Mouse (Mus musculus) midbrain, postnatal 0 days (tissue): ENCODE data around the gene Epas1. TPM values are rescaled to one million over a fixed set of nuclear protein-coding genes. Genes with fewer than 3 reads are reported as not detected.

Source experiments
- ATAC-seq: fragments of 200-750 bp; cut with Nextera tagmentation; 2 replicates; pipeline ENCODE4 v1.8.0; 2017; ENCODE audit warnings: moderate number of reproducible peaks, mild to moderate bottlenecking, moderate TSS enrichment, moderate library complexity; ENCODE audit not compliant: low FRiP score
- DNase-seq: peaks from one replicate; pipeline ENCODE4 v3.0.0-alpha.2; 2015; ENCODE audit warnings: low spot score
- H3K27ac ChIP-seq: fragments of 300-500 bp; sonication (generic); 2 replicates; pipeline ENCODE4 v1.5.1; 2014; ENCODE audit warnings: low read depth, mild to moderate bottlenecking, low read length, mixed read lengths
- H3K27me3 ChIP-seq: fragments of 300-500 bp; sonication (generic); 2 replicates; pipeline ENCODE4 v1.6.1; 2014; ENCODE audit warnings: low read length, control low read depth, mixed read lengths; ENCODE audit not compliant: insufficient read depth
- H3K36me3 ChIP-seq: fragments of 300-500 bp; sonication (generic); 2 replicates; pipeline ENCODE4 v1.6.1; 2014; ENCODE audit warnings: low read length, control low read depth, mixed read lengths; ENCODE audit not compliant: insufficient read depth
- H3K4me1 ChIP-seq: fragments of 300-500 bp; sonication (generic); 2 replicates; pipeline ENCODE4 v1.6.1; 2014; ENCODE audit warnings: mild to moderate bottlenecking, control low read depth, antibody characterized with exemption, low read length, mixed read lengths; ENCODE audit not compliant: insufficient read depth
- H3K4me2 ChIP-seq: fragments of 300-500 bp; sonication (generic); 2 replicates; pipeline ENCODE4 v1.6.1; 2014; ENCODE audit warnings: low read depth, mild to moderate bottlenecking, low read length, mixed read lengths; ENCODE audit not compliant: poor library complexity, severe bottlenecking
- H3K4me3 ChIP-seq: fragments of 300-500 bp; sonication (generic); 2 replicates; pipeline ENCODE4 v1.5.1; 2014; ENCODE audit warnings: low read depth, mild to moderate bottlenecking, low read length, moderate library complexity
- H3K9ac ChIP-seq: fragments of 300-500 bp; sonication (generic); replicated peaks from 2 replicates; pipeline ENCODE4 v1.6.1; 2014; ENCODE audit warnings: mild to moderate bottlenecking, low read length, moderate library complexity, mixed read lengths; ENCODE audit not compliant: poor library complexity, severe bottlenecking
- H3K9me3 ChIP-seq: fragments of 300-500 bp; sonication (generic); 2 replicates; pipeline ENCODE4 v1.6.1; 2016; ENCODE audit warnings: low read length, control low read depth
- CTCF ChIP-seq: IDR thresholded peaks from 2 replicates; pipeline ENCODE4 v1.5.1; 2016; ENCODE audit warnings: antibody characterized with exemption, mild to moderate bottlenecking
- WGBS: fragments of 180-500 bp; shearing (Covaris S2); extraction: QIAGEN DNeasy Blood & Tissue Kit; methylation state at CpG from one replicate; pipeline ENCODE4 v1.1.7; 2014; 5-methylcytosine and 5-hydroxymethylcytosine counted together
- polyA plus RNA-seq: library from polyadenylated mRNA; unstranded; fragments of >200 nt; fragmentation: Nextera tagmentation; extraction: Ambion mirVana; gene quantifications from 2 replicates; pipeline ENCODE4 v1.2.1, GENCODE M21; 2015
- total RNA-seq: library from RNA; depleted of rRNA; stranded (reverse); fragments of >200 nt; gene quantifications from 2 replicates; pipeline ENCODE4 v1.2.3, GENCODE M21; 2014

Gene Epas1
- total and polyA plus RNA-seq, 2 experiments from 2014 or later: 6.3 to 17.5 TPM

DNA sequence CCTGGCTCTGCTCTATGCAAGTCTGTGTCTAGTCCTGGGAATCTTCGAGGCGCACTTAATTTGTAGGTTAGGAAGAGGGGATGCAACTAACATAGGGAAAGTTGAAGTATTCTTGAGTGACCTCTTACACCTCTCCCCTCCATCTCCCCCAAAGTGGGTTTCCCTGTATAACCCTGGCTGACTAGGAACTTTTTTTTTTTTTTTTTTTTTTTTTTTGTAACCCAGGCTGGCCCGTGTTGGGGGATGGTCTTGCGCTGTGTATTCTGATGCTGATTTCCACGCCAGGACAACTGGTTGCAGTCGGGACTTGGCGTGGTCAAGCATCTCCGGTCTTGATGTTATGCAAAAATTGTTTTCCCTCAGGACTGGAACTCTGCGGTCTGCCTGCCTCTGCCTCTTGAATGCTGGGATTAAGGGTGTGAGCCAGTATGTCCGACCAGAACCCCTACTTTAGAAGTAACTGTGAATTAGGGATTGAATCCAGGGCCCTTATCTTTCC, 2.1 kb upstream of the Epas1 start:
- Histone ChIP-seq H3K9ac (no peak overlapping the region), H3K4me2 (no peak overlapping the region), H3K27me3 (peaks cover 35% of the 10 kb centered on the region), H3K4me1 (peaks cover 10% of the 10 kb centered on the region; the same call in 1 of the 2 replicates), H3K4me3 (no peak overlapping the region), H3K36me3 (no peaks in the 10 kb centered on the region), H3K27ac (no peak overlapping the region), H3K9me3 (no peaks in the 10 kb centered on the region)
- DNase-seq: no peak
- no peak for ATAC-seq
- TF ChIP-seq CTCF: no peak
- 79% methylated on average over 10 of the region's 10 CpGs for WGBS

DNA sequence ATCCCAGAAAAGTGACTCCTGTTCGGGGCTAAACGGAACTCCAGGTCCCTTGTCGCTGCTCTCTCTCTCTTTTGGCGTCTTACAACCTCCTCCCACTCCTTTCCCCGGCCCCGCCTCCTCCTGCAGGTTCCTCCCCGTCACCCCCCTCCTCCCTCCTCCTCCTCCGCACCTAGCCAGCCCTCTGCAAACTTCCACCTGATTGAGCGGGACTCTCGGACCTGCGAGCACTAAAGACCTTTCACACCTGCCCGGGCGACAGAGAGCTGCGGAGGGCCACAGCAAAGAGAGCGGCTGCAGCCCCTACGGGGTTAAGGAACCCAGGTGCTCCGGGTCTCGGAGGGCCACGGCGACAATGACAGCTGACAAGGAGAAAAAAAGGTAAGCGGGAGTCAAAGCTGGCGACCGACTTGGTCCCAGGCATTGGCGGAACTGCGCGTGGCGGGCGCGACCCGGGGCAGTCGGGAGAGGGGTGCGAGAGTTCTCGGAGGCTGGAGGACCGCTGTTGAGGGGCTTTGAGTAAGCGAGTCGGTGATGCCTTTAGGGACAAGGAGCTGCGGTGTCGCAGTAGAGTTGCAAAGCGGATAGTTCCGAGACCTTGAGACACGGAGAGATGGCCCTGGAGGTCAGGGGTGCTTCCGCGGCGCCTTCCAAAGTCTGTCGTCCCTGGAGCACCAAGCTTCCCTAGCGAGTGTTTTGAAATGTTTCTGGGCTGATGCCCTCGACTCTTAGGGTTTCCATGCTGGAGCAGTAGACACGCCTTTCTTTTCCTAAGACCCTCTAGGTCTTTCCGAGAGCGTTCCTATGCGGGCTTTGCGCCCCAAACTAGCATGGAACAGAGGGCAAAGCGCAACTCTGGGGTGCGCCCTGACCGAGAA, 668 bp downstream of the Epas1 start:
- ATAC-seq (no peak), DNase-seq (no peak)
- WGBS: 1% methylated on average over 55 of the region's 55 CpGs

DNA sequence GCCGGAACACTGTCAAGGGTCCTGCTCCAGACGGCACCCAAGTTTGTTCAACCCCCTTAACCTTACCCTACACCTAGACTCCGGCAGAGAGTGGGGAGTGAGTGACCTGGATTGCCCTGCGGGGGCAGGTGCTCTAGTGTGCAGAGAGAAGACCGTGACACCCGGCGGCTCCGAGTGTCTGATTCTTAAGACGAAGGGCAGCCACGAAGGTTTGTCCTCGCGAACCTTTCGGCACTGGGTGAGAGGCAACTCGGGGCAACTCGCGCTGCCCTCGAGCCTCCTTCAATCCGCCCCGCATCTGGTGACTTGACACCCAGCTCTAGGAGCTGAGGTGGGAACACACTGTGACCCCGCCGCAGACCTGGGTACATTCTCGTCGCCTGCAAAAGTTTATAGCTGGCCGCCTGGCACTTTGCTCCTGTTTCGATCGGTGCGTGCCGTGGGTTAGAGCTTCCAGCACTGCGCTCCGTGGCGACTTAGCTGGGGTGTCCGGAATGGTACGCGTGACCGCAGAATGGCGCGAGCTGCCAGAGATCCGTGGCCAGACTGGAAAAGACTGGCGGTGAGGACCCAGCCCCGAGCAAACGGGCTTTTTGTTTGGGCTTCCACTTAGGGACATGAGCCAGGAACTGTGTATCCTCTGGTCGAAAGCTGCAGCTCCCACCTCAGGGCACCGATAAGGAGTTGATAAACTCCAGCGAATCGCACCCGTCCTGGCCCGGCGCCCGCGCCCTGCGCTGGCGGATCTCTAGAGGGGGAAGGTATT, 1.5 kb downstream of the Epas1 start:
- 2% methylated on average over 52 of the region's 52 CpGs for WGBS
- peaks cover 10% of the 10 kb centered on the region; the same call in 1 of the 2 replicates for H3K4me1 ChIP-seq
- no peaks in the 10 kb centered on the region for H3K9me3 ChIP-seq
- DNase-seq: no peak
- H3K4me3 ChIP-seq: peak overlapping the region; percentile 47
- ATAC-seq: no peak
- H3K36me3 ChIP-seq: no peaks in the 10 kb centered on the region
- no peak overlapping the region for H3K27ac ChIP-seq
- peak overlapping the region; percentile 93 for H3K4me2 ChIP-seq
- H3K27me3 ChIP-seq: peaks cover 39% of the 10 kb centered on the region
- H3K9ac ChIP-seq: peak overlapping the region; percentile 33
- no peak for TF ChIP-seq CTCF

More for the DNA sequence above, 668 bp downstream of the Epas1 start:
- TF ChIP-seq CTCF: no peak
- H3K4me3 ChIP-seq: peak overlapping the region; percentile 47
- no peaks in the 10 kb centered on the region for H3K9me3 ChIP-seq
- H3K9ac ChIP-seq: no peak overlapping the region
- peaks cover 10% of the 10 kb centered on the region; the same call in 1 of the 2 replicates for H3K4me1 ChIP-seq
- H3K27me3 ChIP-seq: peaks cover 39% of the 10 kb centered on the region
- H3K36me3 ChIP-seq: no peaks in the 10 kb centered on the region
- H3K4me2 ChIP-seq: peak overlapping the region; percentile 93
- peak overlapping the region; percentile 7; the same call in 1 of the 2 replicates for H3K27ac ChIP-seq

DNA sequence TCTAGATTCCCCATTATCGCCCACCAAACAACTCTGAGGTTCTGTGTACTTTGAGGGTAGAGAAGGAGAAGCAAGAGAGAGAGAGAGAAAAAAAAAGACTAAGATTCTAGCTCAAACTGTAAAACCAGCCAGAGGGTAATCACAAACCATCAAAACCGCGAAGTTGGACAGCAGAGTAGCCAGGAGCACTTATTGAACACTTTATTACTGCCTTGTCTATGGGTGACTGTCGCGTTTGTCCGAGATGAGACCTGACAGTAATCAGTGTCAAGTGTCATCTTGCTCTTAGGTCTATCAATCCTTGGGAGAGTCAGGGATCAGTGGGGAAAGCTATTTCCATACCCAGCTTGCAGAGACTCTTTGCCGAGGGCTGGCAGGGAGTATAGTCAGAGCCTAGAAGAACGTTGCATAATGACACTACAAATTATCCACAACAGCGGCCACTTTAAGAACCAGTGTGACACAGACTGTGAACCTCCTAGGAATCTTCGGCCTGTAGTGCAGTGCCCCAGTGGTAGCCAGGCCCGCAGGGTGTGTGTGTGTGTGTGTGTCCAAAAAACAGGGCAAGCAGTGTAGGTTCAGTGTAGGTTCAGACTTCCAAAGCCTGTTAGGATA, 2.2 kb downstream of the Epas1 start:
- Histone ChIP-seq H3K27ac (no peak overlapping the region; the same call in 1 of the 2 replicates), H3K9me3 (no peaks in the 10 kb centered on the region), H3K4me2 (peak overlapping the region; percentile 93), H3K36me3 (no peaks in the 10 kb centered on the region), H3K27me3 (peaks cover 39% of the 10 kb centered on the region), H3K9ac (peak overlapping the region; percentile 33; the same call in 1 of the 2 replicates), H3K4me1 (peaks cover 10% of the 10 kb centered on the region; the same call in 1 of the 2 replicates), H3K4me3 (peak overlapping the region; percentile 47)
- 25% methylated on average over 11 of the region's 11 CpGs for WGBS
- ATAC-seq (no peak), DNase-seq (no peak)
- no peak for TF ChIP-seq CTCF

DNA sequence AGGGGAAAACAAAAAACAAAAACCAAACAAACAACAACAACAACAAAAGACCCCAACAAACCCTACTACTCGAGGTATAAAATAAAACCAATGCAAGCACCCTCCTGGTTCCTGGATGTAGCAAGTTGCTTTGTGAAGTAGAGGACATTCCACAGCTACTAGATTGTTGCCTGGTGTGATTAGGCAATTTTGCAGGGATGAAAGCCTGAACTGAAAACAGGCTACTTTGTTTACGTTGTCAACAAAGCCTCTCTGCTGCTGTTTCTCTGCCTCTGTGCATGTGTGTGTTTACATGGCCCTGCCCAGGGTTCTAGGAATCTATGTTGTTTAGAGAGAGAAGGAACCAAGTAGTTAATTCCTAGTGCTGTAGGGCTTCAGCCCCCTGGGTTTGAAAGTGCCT, 4.1 kb downstream of the Epas1 start:
- Histone ChIP-seq H3K4me1 (peaks cover 10% of the 10 kb centered on the region; the same call in 1 of the 2 replicates), H3K9ac (no peak overlapping the region), H3K27me3 (peaks cover 36% of the 10 kb centered on the region), H3K36me3 (no peaks in the 10 kb centered on the region), H3K4me2 (no peak overlapping the region), H3K9me3 (no peaks in the 10 kb centered on the region), H3K4me3 (no peak overlapping the region), H3K27ac (no peak overlapping the region)
- ATAC-seq (no peak), DNase-seq (no peak)
- 28% methylated on average over 2 of the region's 2 CpGs for WGBS
- TF ChIP-seq CTCF: no peak
